18 mouse cellular contexts compared by ENCODE assay signal in the genomic region with DNA sequence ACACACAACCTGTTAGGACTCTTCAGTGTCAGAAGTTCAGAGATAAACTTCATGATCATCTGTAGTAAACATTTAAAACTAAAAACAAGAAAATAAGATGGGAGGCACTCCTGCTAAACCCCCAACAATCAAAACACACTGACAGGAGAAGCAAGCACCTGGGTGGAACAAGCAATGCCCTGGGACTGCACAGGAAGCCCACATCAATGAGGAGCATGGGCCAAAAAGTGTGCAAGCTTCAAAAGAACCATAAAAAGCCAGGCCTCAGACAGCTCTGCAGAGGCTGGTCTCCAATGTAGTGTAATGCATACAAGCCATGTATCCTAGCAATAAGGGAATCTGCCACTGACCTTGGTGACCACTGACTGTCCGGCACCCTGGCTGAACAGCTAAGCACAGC.
"Had no signal": no experiment of that assay in that cellular context is flagged by ENCODE, and none has a peak within 500 bp of the region (broad histone marks: within the 10 kb centered on the region; RNA-seq: fewer than 3 reads in every experiment).

No protein-coding gene starts in this region.

- H3K4me3 ChIP-seq: kidney, embryonic 15.5 days; left cerebral cortex, adult 2 months; limb, embryonic 12.5 days; limb, embryonic 15.5 days; megakaryocyte, embryonic 14.5 days; midbrain, embryonic 10.5 days; midbrain, embryonic 13.5 days; myocyte had no signal

- H3K9me3 ChIP-seq: kidney, embryonic 15.5 days; limb, embryonic 12.5 days; limb, embryonic 15.5 days; megakaryocyte, embryonic 14.5 days; midbrain, embryonic 10.5 days; midbrain, embryonic 13.5 days had no signal

- DNase-seq: kidney, adult 8-10 months; kidney, postnatal 10 days; kidney, postnatal 36 days; layer of hippocampus, postnatal 36 days; liver, postnatal 0 days; lung, embryonic 14.5 days; right cerebral cortex, postnatal 14 days; right cerebral cortex, postnatal 4 days had no signal

- H3K27ac ChIP-seq: kidney, embryonic 15.5 days; left cerebral cortex, adult 2 months; limb, embryonic 12.5 days; limb, embryonic 15.5 days; liver, embryonic 14.5 days; midbrain, embryonic 10.5 days; midbrain, embryonic 13.5 days; stomach, postnatal 0 days had no signal

- H3K27me3 ChIP-seq: kidney, embryonic 15.5 days; limb, embryonic 12.5 days; limb, embryonic 15.5 days; megakaryocyte, embryonic 14.5 days; midbrain, embryonic 13.5 days had no signal

- H3K4me1 ChIP-seq: kidney, embryonic 15.5 days; limb, embryonic 15.5 days; midbrain, embryonic 10.5 days; midbrain, embryonic 13.5 days had no signal
